Mouse (Mus musculus): ENCODE results near the gene Cadm4. TPM values are rescaled to one million over a fixed set of nuclear protein-coding genes. Genes with fewer than 3 reads are reported as not detected.
"Not testable (repeated sequence)": the region's sequence is repeated elsewhere in the genome, so short reads cannot be mapped to it uniquely, and the experiment has no call there.

Cadm4 gene
- total and polyA plus RNA-seq, 2 experiments: 3.5 to 6.5 TPM

GRCm38 (mm10) chr7:24482208-24483020 lies 591 bp downstream of the Cadm4 start:
- Histone ChIP-seq H3K4me1 (ENCODE audit: control insufficient read depth, insufficient read depth, low read length) (no peaks in the 10 kb centered on the region), H3K27ac (replicated peaks; ENCODE audit: insufficient read depth, low read depth, low read length) (no peak overlapping the region), H3K79me2 (ENCODE audit: control insufficient read depth, insufficient read depth, low read length) (no peaks in the 10 kb centered on the region), H3K27me3 (ENCODE audit: control insufficient read depth, insufficient read depth, low read length) (no peaks in the 10 kb centered on the region), H3K36me3 (ENCODE audit: control insufficient read depth, insufficient read depth, low read length) (no peaks in the 10 kb centered on the region), H3K9ac (ENCODE audit: low read depth, low read length) (peak overlapping the region; percentile 96), H3K4me3 (ENCODE audit: insufficient read depth, low read depth, low read length) (peak overlapping the region; percentile 67)
- WGBS: 11% methylated on average over 11 of the region's 38 CpGs
- DNase-seq (ENCODE audit: extremely low read depth, low read depth, low spot score): no peak
- TF ChIP-seq CTCF (IDR thresholded peaks at IDR 0.05; ENCODE audit: low read depth, low read length) (no peak), POLR2A (IDR thresholded peaks at IDR 0.05; ENCODE audit: extremely low read depth, insufficient read depth, low read length) (no peak)

- H3K4me3 ChIP-seq (ENCODE audit: insufficient read depth, low read depth, low read length); H3K79me2 ChIP-seq (ENCODE audit: control insufficient read depth, insufficient read depth, low read length); H3K9ac ChIP-seq (ENCODE audit: low read depth, low read length); H3K36me3 ChIP-seq (ENCODE audit: control insufficient read depth, insufficient read depth, low read length); DNase-seq (ENCODE audit: extremely low read depth, low read depth, low spot score); H3K27ac ChIP-seq (replicated peaks; ENCODE audit: insufficient read depth, low read depth, low read length); H3K27me3 ChIP-seq (ENCODE audit: control insufficient read depth, insufficient read depth, low read length); H3K4me1 ChIP-seq (ENCODE audit: control insufficient read depth, insufficient read depth, low read length): not testable (repeated sequence)
- 43% methylated on average over 6 of the region's 6 CpGs for WGBS
Observed at GRCm38 (mm10) chr7:24483291-24483690, 1.5 kb downstream of the Cadm4 start.

DNA sequence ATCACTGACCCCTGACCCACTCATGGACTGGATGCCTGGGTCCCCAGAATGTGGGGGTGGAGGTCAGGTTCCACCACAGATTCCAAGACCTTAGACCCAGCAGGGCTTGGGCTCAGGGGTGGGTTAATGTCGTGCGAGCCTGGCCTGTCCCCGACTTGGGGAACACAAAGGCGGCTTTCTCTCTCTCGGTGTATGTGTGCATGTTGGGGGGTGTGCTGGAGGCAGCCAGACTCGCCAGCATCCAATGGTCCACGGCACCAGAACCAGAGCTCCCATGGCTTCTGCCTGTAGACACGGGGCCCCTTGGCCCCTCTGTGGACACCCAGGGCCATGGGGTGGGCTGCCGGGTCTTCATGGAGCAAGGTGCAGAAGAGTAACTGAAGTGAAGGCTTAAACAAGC lies 3.7 kb downstream of the Cadm4 start:
- no peak for DNase-seq (ENCODE audit: extremely low read depth, low read depth, low spot score)
- Histone ChIP-seq H3K27me3 (ENCODE audit: control insufficient read depth, insufficient read depth, low read length) (no peaks in the 10 kb centered on the region), H3K79me2 (ENCODE audit: control insufficient read depth, insufficient read depth, low read length) (no peaks in the 10 kb centered on the region), H3K9ac (ENCODE audit: low read depth, low read length) (no peak overlapping the region), H3K4me1 (ENCODE audit: control insufficient read depth, insufficient read depth, low read length) (no peaks in the 10 kb centered on the region), H3K4me3 (ENCODE audit: insufficient read depth, low read depth, low read length) (no peak overlapping the region), H3K27ac (replicated peaks; ENCODE audit: insufficient read depth, low read depth, low read length) (no peak overlapping the region), H3K36me3 (ENCODE audit: control insufficient read depth, insufficient read depth, low read length) (no peaks in the 10 kb centered on the region)
- whole genome bisulfite sequencing: 86% methylated on average over 9 of the region's 9 CpGs
- no peak for TF ChIP-seq CTCF (IDR thresholded peaks at IDR 0.05; ENCODE audit: low read depth, low read length)
- no peak for TF ChIP-seq POLR2A (IDR thresholded peaks at IDR 0.05; ENCODE audit: extremely low read depth, insufficient read depth, low read length)

- no peaks in the 10 kb centered on the region for H3K36me3 ChIP-seq (ENCODE audit: control insufficient read depth, insufficient read depth, low read length)
- H3K4me1 ChIP-seq (ENCODE audit: control insufficient read depth, insufficient read depth, low read length): no peaks in the 10 kb centered on the region
- 67% methylated on average over 9 of the region's 9 CpGs for WGBS
- TF ChIP-seq CTCF (IDR thresholded peaks at IDR 0.05; ENCODE audit: low read depth, low read length): no peak
- TF ChIP-seq POLR2A (IDR thresholded peaks at IDR 0.05; ENCODE audit: extremely low read depth, insufficient read depth, low read length): no peak
- no peaks in the 10 kb centered on the region for H3K79me2 ChIP-seq (ENCODE audit: control insufficient read depth, insufficient read depth, low read length)
- no peak overlapping the region for H3K27ac ChIP-seq (replicated peaks; ENCODE audit: insufficient read depth, low read depth, low read length)
- no peak overlapping the region for H3K9ac ChIP-seq (ENCODE audit: low read depth, low read length)
- no peak overlapping the region for H3K4me3 ChIP-seq (ENCODE audit: insufficient read depth, low read depth, low read length)
- DNase-seq (ENCODE audit: extremely low read depth, low read depth, low spot score): no peak
- H3K27me3 ChIP-seq (ENCODE audit: control insufficient read depth, insufficient read depth, low read length): no peaks in the 10 kb centered on the region
Observed at GRCm38 (mm10) chr7:24486654-24487130, 4.9 kb downstream of the Cadm4 start.

DNA sequence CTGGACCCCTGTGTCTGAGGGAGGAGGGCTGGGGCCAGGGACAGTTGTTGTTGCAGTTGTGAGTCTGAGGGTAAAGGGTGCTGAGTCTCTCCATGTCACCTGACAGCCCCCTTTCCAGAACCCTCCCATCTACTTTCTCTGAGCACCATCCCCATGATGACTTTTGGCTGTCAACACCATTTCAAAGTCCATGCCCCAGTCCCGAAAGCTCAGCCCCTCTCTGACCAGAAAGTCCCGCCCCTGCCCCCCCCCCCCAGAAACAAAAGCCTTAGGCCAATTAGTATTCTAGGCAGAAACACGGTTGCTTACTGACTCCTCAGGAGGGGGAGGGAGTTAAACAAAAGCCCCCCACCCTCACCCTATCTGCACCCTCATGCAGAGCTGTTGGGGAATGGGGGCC lies 5.6 kb downstream of the Cadm4 start:
- TF ChIP-seq POLR2A (IDR thresholded peaks at IDR 0.05; ENCODE audit: extremely low read depth, insufficient read depth, low read length): no peak
- TF ChIP-seq CTCF (IDR thresholded peaks at IDR 0.05; ENCODE audit: low read depth, low read length): no peak
- Histone ChIP-seq H3K27ac (replicated peaks; ENCODE audit: insufficient read depth, low read depth, low read length) (no peak overlapping the region), H3K79me2 (ENCODE audit: control insufficient read depth, insufficient read depth, low read length) (no peaks in the 10 kb centered on the region), H3K4me3 (ENCODE audit: insufficient read depth, low read depth, low read length) (no peak overlapping the region), H3K4me1 (ENCODE audit: control insufficient read depth, insufficient read depth, low read length) (no peaks in the 10 kb centered on the region), H3K9ac (ENCODE audit: low read depth, low read length) (no peak overlapping the region), H3K27me3 (ENCODE audit: control insufficient read depth, insufficient read depth, low read length) (no peaks in the 10 kb centered on the region), H3K36me3 (ENCODE audit: control insufficient read depth, insufficient read depth, low read length) (no peaks in the 10 kb centered on the region)
- no peak for DNase-seq (ENCODE audit: extremely low read depth, low read depth, low spot score)
- 14% methylated on average over 3 of the region's 3 CpGs for WGBS

DNA sequence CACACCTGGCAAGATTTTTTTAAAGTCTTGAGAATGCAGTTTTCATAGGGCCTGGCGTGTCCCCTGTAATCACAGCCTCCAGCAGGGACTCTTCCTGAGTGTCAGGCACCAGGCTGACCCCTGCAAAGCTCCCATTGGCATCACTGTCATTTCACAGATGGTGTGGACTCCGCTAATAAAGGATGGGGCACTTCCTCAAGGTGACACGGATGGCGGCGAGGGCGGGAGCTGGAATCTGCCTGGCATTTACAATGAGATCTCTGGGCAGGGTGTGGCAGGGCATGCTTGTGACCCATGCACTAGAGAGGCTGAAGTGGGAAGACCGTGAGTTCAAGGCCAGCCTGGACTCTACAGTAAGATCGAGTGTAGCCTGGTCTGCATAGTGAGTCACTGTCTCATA lies 6.5 kb downstream of the Cadm4 start:
- H3K79me2 ChIP-seq (ENCODE audit: control insufficient read depth, insufficient read depth, low read length): no peaks in the 10 kb centered on the region
- no peaks in the 10 kb centered on the region for H3K4me1 ChIP-seq (ENCODE audit: control insufficient read depth, insufficient read depth, low read length)
- no peaks in the 10 kb centered on the region for H3K27me3 ChIP-seq (ENCODE audit: control insufficient read depth, insufficient read depth, low read length)
- no peak overlapping the region for H3K27ac ChIP-seq (replicated peaks; ENCODE audit: insufficient read depth, low read depth, low read length)
- no peak for TF ChIP-seq CTCF (IDR thresholded peaks at IDR 0.05; ENCODE audit: low read depth, low read length)
- WGBS: 89% methylated on average over 8 of the region's 8 CpGs
- H3K9ac ChIP-seq (ENCODE audit: low read depth, low read length): no peak overlapping the region
- no peak overlapping the region for H3K4me3 ChIP-seq (ENCODE audit: insufficient read depth, low read depth, low read length)
- DNase-seq (ENCODE audit: extremely low read depth, low read depth, low spot score): no peak
- no peaks in the 10 kb centered on the region for H3K36me3 ChIP-seq (ENCODE audit: control insufficient read depth, insufficient read depth, low read length)

Data from liver, adult 2 months (tissue).